Mouse (Mus musculus) E14TG2a.4 (cell line): ENCODE results near the gene Btg1-ps1.
A peak's percentile ranks its signal among the peaks of the same experiment; 100 is the strongest.
"Not testable (repeated sequence)": the region's sequence is repeated elsewhere in the genome, so short reads cannot be mapped to it uniquely, and the experiment has no call there.

Source experiments
- H3K27me3 ChIP-seq: 2 replicates; pipeline ENCODE4 v1.6.1; 2014; ENCODE audit warnings: low read length, control low read depth; ENCODE audit not compliant: insufficient read depth
- H3K36me3 ChIP-seq: 2 replicates; pipeline ENCODE4 v1.6.1; 2014; ENCODE audit warnings: low read length, control low read depth; ENCODE audit not compliant: insufficient read depth
- H3K4me1 ChIP-seq: replicated peaks from 2 replicates; pipeline ENCODE4 v1.6.1; 2014; ENCODE audit warnings: low read depth, low read length, control low read depth
- H3K4me3 ChIP-seq: replicated peaks from 2 replicates; pipeline ENCODE4 v1.5.1; 2014; ENCODE audit warnings: mild to moderate bottlenecking, low read length
- H3K9me3 ChIP-seq: 2 replicates; pipeline ENCODE4 v1.6.1; 2014; ENCODE audit warnings: low read length, control low read depth
- CTCF ChIP-seq: conservative IDR thresholded peaks from 2 replicates; pipeline ENCODE4 v1.5.1; 2014; ENCODE audit warnings: low read length
- NANOG ChIP-seq: IDR thresholded peaks from 2 replicates; pipeline ENCODE4 v1.6.1; 2014; ENCODE audit warnings: borderline replicate concordance, low read length, mixed read lengths
- POU5F1 ChIP-seq: IDR thresholded peaks from 2 replicates; pipeline ENCODE4 v1.6.1; 2014; ENCODE audit warnings: low read length, borderline replicate concordance

The Btg1-ps1 gene

DNA sequence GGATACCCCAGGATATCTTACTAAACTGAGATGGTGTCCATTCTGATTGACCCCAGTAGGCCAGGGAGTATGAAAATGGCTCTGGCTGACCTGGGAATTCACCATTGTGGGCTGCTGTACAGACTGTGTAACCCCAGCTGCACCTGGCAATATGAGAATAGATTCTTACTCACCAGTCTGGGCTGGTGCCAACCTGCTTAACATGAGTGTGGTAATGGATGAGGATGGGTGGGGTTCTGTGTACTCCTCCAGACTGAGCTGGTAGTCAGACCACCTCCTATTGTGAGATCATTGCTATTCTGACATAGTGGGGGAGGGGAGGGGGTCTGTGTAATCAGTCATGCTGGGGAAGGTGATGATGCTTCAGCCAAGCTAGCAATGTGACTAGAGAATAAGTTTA lies at the start of gene Btg1-ps1:
Btg1-ps1 (minus strand) TSS at position 219 of the 400 bp plus-strand sequence.
- H3K9me3 ChIP-seq, H3K36me3 ChIP-seq, H3K4me1 ChIP-seq, H3K4me3 ChIP-seq, H3K27me3 ChIP-seq: not testable (repeated sequence)

DNA sequence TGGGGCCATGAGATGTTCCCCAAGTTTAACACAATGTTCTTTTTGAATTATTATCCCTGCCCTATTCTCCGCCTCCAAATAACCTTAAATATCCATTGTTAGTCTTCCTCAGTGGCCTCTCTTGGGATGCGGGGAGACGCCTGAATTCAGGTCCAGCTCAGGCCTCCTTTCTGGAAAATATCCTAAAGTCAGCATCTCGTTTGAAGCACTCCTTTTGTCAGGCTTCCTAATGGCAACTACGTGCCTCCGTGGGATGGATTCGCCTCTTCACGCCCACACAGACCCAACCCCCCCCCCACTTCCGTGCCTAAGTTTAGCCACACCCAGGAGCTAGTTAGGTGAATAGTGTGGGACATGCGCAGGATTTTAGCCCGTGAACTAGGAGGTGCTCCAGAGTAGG lies 47.6 kb upstream of the Btg1-ps1 start, which contains the start of gene Rhox10:
Rhox10 (plus strand) TSS at position 301 of the 400 bp plus-strand sequence.
- TF ChIP-seq NANOG (no peak), CTCF (no peak), POU5F1 (no peak)
- Histone ChIP-seq H3K9me3 (no peaks in the 10 kb centered on the region), H3K36me3 (no peaks in the 10 kb centered on the region), H3K4me1 (no peaks in the 10 kb centered on the region), H3K27me3 (no peaks in the 10 kb centered on the region), H3K4me3 (no peak within 1 kb of the TSS)

DNA sequence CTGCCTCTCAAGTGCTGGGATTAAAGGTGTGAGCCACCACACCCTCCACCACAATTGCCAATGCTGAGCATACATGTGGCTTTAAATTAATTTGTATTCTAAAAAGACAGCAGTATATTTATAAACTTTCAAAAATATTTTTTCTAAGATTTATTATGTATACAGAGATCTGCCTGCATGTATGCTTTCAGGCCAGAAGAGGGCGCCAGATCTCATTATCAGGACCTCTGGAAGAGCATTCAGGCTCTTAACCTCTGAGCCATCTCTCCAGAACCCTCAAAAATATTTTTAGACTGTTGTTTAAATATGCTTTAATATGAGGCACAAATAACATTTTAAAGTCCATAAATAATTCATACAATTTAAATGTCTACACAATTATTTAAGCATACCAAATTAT lies 42.9 kb upstream of the Btg1-ps1 start:
- no peaks in the 10 kb centered on the region for H3K9me3 ChIP-seq
- H3K4me3 ChIP-seq: no peak overlapping the region
- no peaks in the 10 kb centered on the region for H3K27me3 ChIP-seq
- H3K4me1 ChIP-seq: no peaks in the 10 kb centered on the region
- no peaks in the 10 kb centered on the region for H3K36me3 ChIP-seq
- TF ChIP-seq CTCF (peak; percentile 51), NANOG (no peak), POU5F1 (no peak)

DNA sequence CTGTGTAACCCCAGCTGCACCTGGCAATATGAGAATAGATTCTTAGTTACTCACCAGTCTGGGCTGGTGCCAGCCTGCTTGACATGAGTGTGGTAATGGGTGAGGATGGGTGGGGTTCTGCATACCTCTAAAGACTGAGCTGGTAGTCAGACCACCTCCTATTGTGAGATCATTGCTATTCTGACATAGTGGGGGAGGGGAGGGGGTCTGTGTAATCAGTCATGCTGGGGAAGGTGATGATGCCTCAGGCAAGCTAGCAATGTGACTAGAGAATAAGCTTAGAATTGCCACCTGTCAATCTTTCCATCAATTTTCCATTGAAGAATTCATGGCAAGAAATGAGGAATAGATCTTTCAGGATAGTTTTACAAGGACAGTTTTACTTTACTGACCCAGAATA lies 24.4 kb upstream of the Btg1-ps1 start, which contains the start of gene Btg1-ps2:
Btg1-ps2 (minus strand) TSS at position 101 of the 400 bp plus-strand sequence.
- H3K9me3 ChIP-seq, H3K4me1 ChIP-seq, H3K4me3 ChIP-seq, H3K36me3 ChIP-seq, H3K27me3 ChIP-seq: not testable (repeated sequence)

DNA sequence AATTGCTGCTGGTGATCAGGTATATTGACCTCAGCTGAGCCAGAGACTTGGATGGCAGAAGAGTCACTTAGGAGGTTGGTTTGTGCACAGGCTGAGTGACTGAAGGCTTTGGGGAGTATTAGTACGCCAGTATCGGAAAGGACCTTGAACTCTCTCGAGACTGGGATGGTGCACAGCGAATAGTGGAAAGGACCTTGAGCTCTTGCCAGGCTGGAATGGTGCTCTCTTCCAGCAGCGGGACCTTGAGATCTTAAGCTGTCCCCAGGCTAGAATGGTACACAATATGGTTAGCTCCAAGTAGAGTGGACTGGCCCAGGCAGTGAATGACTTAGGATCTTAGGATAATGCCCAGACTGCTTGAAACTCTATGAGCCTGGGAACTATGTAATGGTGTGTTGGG lies 21.1 kb upstream of the Btg1-ps1 start:
- Histone ChIP-seq H3K4me1 (no peaks in the 10 kb centered on the region), H3K36me3 (no peaks in the 10 kb centered on the region), H3K27me3 (no peaks in the 10 kb centered on the region), H3K4me3 (no peak overlapping the region), H3K9me3 (no peaks in the 10 kb centered on the region)
- no peak for TF ChIP-seq NANOG
- no peak for TF ChIP-seq POU5F1
- TF ChIP-seq CTCF: no peak

DNA sequence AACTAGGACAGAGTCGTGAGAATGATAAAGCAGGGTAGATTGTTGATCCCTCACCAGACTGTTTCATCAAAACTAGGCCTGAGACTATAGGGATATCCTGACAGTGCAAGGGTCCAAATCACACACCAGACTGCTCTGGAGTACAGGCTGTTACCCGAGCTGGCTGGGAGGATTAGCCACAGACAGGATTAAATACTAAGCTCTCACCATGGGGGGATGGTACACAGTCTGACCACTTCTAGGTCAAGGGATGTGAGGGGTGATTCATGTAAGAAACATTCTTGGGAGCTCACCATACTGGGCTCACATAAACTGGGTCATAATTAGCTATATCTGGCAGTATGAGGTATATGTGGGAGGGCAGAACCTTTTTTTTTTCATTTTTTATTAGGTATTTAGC lies 15.2 kb upstream of the Btg1-ps1 start:
- TF ChIP-seq POU5F1 (no peak), NANOG (no peak), CTCF (no peak)
- no peak overlapping the region for H3K4me3 ChIP-seq
- no peaks in the 10 kb centered on the region for H3K4me1 ChIP-seq
- H3K9me3 ChIP-seq: no peaks in the 10 kb centered on the region
- no peaks in the 10 kb centered on the region for H3K36me3 ChIP-seq
- no peaks in the 10 kb centered on the region for H3K27me3 ChIP-seq

DNA sequence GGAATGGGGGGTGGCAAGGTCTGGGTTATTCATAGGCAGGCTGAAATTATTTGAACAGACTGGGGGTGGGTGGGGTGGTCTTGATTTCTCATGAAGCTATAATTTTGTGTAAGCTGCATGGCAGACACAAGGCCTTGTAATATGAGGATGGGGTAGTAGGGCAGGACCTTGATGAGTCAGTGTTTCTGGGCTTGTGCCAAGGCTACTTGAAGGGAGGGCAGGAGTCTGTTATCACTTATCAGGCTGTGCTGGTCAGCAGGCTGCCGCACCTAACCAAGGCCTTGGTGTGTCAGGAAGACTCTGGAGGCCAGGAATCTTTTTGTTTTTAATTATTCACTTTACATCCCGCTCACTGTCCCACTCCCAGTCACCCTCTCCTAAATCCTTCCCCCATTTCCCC lies 9.9 kb downstream of the Btg1-ps1 start:
- TF ChIP-seq NANOG (no peak), CTCF (no peak), POU5F1 (no peak)
- Histone ChIP-seq H3K4me1 (no peaks in the 10 kb centered on the region), H3K4me3 (no peak overlapping the region), H3K27me3 (no peaks in the 10 kb centered on the region), H3K9me3 (no peaks in the 10 kb centered on the region), H3K36me3 (no peaks in the 10 kb centered on the region)
